Mouse (Mus musculus) WW6 (cell line): Measurements from ENCODE around the gene 2700081O15Rik.
A peak's percentile ranks its signal among the peaks of the same experiment; 100 is the strongest.
"Not testable (repeated sequence)": the region's sequence is repeated elsewhere in the genome, so short reads cannot be mapped to it uniquely, and the experiment has no call there.

Source experiments
- DNase-seq: peaks from one replicate; pipeline ENCODE4 v3.0.0-alpha.2; 2013; ENCODE audit warnings: low read depth, low spot score

The 2700081O15Rik gene

DNA sequence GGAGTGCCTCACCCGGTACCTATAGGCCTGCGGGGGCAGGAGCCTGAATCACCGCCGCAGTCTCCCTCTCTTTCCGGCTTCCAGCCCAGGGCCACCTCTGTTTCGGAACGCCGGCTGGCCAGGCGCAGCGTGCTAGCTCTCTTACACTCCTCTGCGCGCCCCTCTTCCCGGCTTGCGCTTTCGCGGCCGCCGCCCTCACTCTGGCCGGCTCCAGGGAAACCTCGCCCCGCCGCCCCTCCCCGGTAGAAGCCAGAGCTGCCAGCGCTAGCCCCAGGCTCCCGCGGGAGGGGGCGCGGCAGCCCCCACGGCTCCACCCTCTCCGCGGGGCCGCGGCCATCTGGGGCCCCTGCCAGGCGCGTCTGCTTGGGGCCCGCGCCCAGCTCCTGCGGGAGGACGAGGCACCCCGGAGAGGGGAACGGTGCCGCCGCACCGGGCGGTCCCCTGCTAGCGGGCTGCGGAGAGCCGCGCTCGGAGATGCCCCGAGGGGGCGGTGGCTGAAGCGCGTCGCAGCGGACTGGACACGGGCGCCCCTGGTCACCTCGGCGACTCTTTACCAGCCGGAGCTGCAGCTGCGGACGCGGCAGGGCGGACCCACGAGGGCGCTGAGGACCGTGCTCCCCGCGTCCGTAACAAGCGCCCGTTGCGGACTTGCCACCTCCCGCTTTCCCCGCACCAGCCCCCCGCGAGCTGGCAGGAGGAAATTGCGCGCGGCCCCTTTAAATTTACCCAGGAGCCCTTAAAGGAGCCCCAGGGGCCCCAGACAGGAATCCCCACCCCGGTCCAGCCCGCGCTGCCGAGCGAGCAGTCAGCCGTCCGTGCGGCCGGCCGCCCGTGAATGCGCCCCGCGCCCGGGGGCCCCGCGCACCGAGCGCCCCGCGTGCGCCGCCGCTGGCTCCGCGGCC lies at the start of gene 2700081O15Rik:
2700081O15Rik (plus strand) TSS at position 792 of the 902 bp plus-strand sequence.
- DNase-seq: no peak

DNA sequence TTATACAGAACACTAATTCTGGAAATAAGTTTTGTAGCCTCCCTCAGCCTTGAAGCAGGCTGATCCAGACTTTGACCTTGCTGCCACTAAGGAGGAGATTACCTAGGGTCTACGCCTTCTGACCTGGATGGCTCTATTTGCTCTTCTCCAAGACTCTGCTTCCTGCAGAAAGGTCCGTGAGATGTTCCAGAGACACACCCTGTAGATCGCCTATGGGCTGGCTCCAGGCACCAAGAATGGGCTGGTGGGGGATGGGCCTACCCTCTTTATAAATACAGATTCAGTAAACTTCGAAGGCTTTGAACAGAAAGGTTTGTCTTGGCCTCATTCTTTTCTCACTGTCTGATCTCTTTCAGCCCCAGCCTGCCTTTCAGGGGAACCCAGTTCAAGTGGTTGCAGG lies 48.0 kb upstream of the 2700081O15Rik start:
- DNase-seq: not testable (repeated sequence)

DNA sequence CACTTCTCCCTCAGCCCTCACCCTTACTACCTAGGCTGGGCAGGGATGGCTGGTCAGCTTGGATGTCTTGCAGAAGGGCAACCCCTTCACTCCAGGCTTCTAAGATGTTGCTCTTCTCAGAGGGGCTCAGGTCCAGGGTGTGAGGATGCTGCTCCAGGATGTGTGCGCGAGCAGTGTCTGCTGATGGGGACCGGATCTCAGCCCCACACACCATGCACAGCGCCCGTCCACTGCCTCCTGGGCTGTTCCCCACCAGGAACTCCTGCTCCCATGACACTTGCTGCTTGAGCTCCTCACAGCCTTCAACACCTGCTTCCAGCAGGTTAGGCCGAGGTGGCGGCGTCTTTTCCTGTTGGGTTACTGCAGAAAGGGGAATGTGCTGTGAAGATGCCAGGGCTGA lies 42.9 kb upstream of the 2700081O15Rik start:
- DNase-seq: no peak

DNA sequence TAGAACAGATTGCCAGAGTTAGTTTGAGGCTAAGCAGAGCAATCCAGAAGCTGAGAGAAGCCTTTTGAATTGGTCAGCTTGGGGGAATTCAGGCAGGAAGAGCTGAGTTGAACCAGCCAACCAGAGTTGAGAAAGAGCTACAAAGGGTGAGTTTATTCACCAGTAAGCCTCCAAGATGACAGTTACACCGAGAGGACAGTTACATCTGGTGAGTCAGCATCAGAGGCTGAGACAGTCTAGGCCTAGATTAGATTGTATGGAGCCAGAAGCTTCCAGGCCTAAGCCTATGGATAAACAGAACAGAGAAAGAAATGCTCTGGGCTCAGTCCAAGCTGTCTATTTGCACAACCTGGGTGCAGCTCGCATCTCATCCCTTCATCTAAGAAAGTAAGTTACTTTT lies 39.8 kb upstream of the 2700081O15Rik start:
- DNase-seq: no peak

DNA sequence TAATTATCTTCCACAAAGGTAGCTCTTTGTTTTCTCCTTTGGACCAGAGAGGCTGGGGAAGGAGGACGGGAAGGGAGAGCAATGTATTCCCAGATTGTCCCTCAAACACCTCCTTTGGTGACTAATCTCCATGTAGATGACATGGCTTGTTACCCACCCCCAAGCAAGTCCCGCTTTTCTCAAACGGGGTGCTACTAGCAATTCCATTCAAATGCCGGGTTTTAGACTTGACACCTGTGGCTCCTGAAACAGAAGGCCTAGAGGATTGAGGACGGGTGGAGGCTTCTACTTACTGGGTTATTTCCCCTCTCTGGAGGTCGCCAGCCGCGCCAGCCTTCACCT lies 35.5 kb upstream of the 2700081O15Rik start:
- no peak for DNase-seq

DNA sequence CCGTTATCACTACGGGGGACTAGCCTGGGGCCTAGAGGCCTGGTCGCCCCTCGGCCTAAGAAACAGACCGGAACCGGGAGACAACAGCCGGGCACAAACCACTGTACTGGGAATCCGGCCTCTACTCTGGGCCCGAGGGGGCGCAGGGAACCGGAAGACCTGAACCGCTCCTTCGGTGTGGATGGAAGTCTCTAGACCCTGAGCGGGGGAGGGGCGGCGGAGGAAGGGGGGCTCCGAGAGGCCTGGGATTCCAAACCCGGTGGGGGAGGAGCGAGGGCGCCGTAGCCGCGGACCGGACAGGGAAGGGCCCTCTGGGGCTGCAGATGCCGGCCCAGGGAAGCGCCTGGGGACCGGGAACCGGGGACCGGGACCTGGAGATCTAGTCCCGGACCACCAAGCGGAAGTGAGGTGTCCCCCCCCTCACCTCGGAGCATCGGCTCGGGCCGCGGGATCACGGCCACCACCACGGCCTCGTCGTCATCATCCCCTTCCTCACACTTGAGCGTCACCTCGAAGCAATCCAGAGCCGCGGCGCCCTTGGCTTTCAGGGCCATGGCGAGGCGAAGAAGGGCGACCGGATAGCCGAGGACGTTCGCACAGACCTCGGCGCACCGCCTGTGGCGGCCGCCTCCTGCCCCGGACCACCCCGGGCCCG lies 35.0 kb upstream of the 2700081O15Rik start:
- DNase-seq: no peak

DNA sequence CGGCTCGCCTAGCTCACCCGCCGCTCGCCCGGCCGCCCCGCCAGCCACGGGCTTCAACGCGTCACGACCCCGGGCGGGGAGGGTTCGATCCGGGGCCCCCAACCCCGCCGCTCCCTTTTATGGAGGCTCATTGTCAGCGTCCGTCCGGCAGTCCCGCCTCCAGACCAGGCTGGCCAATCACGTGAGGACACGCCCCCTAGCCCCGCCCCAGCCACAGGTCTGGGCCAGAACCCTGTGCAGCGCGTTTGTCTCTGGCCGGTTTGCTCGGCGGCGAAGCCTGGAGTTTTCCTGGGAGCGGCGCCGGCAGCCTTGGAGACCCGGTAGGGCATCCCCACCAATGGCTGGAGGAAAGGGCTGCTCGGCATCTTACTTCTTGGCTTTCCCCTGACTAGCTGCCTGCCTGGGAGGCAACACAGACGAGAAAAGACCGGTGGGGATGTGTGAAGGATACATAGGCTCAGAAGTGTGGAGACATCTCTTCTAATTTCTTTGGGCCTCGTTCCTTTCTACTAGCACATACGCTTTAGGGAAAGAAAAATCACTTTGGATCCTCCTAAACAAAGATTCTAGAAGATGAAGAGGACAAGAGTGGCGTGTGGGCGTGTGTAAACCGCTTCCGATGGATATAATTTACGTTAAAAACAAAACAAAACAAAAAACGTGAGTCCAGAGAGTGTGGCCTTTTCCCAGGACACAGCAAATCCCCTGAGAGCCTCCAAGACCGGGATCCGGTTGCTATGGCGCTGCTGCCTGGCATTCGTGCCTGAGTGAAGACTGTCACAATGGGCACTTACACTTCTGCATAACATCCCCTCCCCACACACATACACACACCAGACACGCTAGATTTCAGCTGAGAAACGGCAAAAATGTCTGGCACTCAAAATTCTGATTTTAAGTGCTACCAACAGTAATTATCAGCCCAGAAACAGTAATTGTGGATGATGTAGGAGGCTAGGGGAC lies 34.2 kb upstream of the 2700081O15Rik start, which contains the start of gene Spindoc:
Spindoc (minus strand) TSS at position 92 of the 963 bp plus-strand sequence.
- DNase-seq: peak; percentile 78

DNA sequence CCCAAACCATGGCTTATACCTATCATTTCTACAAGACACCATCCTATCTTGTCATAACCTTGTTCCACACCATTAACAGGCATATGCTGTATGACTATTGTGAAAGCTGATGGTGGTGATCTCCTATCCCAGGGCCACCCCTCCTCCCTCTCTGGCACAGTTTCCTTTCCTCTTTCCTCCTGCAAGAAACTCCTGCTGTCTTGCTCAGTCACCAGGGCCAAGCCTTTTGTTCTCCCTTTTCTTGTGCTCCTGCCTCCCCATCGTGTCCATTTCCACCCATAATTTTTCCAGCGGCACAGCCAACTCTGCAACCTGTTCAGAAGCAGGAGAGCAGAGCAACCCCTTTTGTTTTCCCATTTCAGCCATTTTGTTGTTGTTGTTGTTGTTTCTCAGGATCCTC lies 31.4 kb upstream of the 2700081O15Rik start:
- no peak for DNase-seq

DNA sequence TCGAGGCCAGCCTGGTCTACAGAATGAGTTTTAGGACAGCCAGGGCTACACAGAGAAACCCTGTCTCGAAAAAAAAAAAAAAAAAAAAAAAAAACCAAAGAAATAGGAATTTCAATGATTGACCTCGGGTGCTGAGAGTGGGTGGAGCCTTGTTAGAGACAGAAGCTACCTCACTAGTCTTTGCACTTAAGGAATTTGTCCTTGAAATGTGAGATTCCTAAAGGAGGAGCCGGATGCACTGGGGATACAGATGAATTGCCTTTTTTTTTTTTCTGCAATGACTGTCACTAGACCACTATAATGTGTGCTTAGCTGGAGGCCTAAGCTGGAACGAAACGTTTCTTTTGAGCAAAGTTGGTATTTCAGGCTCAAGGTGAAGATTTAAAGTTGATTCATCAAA lies 28.9 kb upstream of the 2700081O15Rik start:
- peak; percentile 24 for DNase-seq

DNA sequence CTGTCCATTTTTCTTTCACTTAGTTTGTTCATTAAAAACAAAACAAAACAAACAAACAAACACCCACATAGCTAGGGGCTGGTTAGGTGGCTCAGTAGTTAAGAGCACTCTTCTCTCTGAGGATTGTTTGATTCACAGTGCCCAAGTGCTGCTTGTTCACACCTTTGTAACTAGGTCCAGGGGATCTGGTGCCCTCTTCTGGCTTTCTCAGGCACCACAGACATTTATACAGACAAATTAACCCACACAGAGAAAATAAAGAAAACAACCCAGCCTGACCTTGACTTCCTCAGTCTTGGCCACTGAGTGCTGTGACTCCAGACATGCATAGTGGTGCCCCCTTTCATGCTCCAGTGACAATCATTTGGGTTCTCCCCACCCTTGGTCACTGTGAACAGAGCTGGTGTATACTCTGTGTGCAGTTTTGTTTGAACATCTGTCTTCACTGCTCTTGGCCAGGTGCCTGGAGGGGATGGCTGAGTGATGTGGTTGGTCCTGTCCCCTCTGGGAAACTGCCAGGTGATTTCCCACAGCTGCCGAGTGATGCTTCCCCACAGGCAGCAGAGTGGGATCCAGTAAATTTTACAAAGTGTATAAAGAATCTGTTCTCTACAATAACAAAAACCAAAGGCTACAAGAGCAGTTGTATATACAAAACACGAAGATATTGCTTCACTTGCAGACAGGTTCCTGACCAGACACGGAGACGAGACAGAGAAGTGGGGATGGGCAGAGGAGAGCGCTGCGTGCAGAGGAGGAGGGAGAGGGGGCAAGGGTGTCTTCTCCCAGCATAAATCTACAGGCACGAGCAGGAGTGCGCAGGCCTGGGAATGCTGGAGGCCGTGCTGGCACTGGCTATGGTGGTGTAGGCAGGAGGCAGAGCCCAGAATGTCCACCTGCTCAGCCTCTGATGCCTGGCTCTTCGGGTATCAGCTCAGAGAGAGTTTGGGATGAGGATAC lies 20.3 kb upstream of the 2700081O15Rik start:
- not testable (repeated sequence) for DNase-seq

DNA sequence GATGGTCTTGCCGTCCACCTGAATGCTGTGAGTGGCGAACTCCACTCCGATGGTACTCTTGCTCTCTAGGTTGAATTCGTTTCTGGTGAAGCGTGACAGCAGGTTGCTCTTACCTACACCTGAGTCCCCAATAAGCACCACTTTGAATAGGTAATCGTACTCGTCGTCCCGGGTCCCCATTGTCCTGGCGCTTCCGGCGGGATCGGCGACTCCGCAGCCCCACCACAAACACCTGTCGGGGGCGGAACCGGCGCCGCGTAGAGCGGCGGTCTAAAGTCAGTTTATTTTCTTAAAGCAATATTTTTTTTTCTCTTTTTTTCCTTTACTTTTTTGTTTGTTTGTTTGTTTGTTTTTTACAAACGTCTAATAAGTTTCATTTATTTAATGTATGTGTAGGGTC lies 18.5 kb upstream of the 2700081O15Rik start:
- not testable (repeated sequence) for DNase-seq

DNA sequence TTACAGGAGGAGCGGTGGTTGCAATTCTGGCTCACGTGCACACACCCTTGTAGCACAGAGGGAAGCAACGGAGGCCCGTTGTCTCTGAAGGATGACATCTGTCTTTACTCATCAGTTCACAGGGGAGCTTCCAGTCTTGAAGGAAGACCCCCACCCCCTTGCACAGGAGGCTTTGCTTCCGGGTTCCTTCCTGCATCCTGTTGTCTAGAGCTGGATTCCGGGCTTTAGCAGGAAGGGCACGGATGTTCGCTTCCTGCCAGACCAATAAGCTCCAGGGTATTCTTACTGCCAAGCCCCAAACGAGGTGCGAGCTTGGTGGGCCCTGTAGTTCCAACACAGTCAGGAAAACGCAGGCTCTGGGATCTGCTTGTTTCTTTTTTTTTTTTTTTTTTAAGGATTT lies 16.8 kb upstream of the 2700081O15Rik start:
- no peak for DNase-seq

DNA sequence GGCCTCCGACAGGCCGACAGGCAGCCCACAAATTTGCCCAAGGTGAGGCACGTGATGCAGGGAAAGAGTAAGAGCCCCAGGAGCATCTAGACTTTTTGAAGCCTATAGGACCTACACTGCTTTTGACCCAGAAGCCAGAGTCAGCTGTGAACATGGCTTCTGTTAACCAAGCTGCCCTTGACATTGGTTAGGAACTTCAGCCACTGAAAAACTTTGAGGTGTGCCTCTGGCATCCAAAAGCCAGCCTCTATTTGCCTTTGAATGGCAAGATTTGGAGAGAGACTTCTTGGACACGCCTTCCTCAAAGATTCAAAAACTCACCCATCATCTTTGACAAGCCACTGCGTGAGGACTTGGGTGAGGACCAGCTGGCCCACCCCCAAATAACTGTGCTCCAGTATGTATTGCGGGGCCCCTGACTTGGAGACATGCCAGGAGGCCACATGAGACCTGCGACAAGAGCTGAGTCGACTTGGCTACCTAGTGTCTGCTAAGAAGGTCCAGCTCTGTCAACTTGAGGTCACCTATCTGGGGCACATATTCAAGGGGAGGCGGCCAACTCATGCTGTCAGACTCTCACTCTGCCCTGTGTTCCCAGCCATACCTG lies 12.7 kb upstream of the 2700081O15Rik start:
- DNase-seq: no peak

DNA sequence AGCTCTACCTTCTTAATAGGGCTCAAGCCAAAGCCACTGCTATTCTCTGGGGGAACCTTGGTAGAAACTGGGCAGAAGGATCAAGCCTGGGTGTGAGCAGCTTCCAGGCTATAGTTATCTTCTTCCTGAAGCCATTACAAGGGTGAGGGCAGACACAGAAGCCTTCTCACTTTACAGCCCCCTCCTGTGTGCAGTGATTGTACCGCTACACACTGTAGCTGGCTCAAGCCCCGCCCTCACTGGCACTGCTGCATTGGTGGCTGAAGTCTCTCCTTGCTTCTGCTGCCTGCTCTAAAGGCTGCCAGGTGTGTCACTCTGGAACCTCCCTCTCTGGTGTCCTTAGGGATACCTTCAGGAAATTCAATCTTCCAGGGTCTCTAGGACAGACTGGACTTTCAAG lies 5.1 kb upstream of the 2700081O15Rik start:
- no peak for DNase-seq

DNA sequence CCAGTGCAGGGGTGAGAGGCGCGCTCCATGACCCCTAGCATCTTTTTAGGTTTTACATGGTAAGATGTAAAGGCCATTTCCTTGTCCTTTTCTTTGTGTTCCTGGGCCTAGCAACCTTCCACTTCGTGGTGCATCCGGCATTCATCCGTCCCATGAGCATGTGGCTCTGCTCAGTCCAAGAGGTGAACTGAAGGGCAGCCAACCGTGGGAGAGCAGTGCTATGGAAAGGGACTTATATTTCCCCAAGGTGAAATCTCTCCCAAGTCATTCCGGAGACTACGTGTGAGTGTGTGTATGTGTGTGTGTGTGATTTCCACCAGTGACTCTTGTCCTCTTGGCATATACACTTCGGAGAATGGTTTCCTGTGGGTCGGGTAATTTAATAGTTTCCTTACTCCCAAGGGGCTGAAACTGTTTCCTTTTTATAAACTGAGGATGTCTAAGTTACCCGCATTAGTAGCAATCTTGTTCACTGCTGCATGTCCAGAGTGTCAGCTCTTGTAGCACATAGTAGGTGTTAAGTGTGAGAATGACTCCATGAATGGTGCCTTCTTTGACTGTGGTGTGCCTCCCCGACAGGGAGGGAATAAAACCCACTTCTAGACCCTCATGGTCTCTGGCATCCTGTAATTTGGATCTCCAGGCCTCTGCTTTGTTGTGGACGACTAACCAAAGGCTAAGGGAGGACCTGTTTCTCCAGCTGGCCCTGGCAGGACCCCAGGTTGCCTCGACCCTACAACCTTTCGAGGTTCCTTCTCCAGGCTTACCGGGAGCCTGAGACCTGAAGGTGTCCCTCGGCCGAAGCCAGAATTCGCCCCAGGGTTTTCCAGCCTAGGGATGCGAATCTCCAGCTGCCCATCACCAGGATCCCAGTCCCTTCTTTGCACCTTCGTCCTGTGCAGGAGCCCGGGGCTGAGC lies 1.2 kb upstream of the 2700081O15Rik start:
- DNase-seq: no peak

DNA sequence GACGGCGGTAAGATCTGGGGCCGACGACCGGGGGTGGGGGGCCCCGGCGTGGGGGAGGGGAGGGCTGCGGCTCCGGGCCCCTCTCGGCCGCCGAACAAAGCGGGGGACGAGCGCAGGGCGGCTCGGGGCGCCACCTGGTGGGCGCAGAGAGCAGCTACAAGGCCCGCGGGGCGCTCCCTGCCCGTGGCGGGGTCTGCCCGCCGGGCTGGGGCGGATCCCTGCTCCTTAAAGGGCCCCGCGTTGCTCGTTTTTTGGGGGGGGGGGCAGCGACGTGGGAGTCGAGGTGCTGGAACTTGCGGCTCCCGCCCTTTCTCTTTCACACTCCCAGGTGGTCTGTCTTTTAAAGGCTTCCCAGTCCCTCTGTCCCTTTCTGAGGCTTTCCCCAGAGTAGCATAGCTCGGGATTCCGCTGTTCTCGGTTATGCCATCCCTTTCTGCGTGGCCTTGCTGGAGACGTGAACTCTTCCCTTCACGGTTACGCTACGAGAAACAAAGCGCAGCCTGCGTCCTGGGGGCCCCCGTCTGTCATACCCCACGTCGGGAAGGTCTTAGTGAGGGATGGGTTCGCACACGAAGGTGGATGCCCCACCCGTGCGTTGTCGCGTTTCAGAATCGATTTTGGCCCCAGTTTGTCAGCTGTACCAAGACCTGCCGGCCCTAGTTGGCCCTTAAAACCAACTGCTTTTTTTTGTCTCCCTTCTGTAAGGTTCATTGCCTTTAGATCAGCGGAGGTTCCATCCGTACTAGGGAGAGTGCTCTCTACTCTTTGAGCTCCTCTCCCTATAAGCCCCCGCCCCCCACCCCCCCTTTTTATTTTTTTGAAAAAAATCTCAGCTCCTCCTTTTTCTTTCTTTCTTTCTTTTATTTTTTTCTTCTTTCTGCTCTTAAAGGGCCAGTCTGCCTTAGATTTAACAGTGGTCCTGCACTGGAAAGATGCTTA lies 755 bp downstream of the 2700081O15Rik start:
- DNase-seq: no peak

DNA sequence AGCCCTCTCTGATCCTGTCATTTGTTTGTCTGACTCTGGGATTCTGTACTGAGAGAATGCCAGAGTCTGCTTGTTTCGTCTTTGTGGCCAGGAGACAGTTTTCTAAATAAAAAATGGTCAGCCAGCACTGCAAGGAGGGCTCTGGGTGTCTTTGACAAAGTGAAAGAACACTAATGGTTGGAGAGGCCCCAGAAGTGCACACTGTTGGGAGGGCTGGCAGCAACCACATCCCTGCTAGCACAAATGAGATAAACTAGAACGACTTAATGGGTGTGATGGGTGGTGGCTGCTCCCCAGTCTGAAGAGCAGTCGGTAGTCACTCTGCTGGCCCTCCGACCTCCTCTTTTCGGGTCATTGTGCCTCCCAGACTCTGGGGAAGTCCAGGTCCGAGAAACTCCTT lies 1.7 kb downstream of the 2700081O15Rik start:
- no peak for DNase-seq

DNA sequence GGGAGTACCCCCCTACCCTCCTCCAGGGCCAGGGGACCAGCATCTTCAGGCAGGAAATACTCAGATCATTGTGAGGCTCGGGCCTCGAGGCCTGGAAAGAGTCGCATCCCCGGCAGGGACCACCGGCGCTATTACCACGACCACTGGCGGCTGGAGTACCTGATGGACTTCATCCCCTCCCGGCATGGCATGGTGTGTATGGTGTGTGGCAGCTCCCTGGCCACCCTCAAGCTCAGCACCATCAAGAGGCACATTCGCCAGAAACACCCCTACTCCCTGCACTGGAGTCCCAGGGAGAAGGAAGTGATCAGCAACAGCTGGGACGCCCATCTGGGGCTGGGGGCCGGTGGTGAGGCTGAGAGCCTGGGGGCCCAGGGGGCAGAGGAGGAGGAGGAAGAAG lies 2.7 kb downstream of the 2700081O15Rik start:
- DNase-seq: no peak
